Mouse (Mus musculus) 3134 (cell line): ENCODE measurements around the gene Il4ra.

Experiments
- DNase-seq: peaks from one replicate; pipeline ENCODE4 v3.0.0-alpha.2; 2011; ENCODE audit warnings: low spot score; ENCODE audit not compliant: insufficient read length; ENCODE audit errors: extremely low read depth

Gene Il4ra

GRCm38 (mm10) chr7:125546727-125547126, 5.2 kb upstream of the Il4ra start:
- DNase-seq: no peak

GRCm38 (mm10) chr7:125549916-125550315, 2.0 kb upstream of the Il4ra start:
- DNase-seq: no peak

- peak; percentile 36 for DNase-seq
Observed at GRCm38 (mm10) chr7:125550881-125551381, 989 bp upstream of the Il4ra start.

- no peak for DNase-seq
Observed at GRCm38 (mm10) chr7:125552851-125553555, 1.1 kb downstream of the Il4ra start.

- DNase-seq: no peak
Observed at GRCm38 (mm10) chr7:125553653-125554428, 1.9 kb downstream of the Il4ra start.

- no peak for DNase-seq
Observed at GRCm38 (mm10) chr7:125554456-125555114, 2.7 kb downstream of the Il4ra start.

- no peak for DNase-seq
Observed at GRCm38 (mm10) chr7:125555351-125555872, 3.5 kb downstream of the Il4ra start.

- no peak for DNase-seq
Observed at GRCm38 (mm10) chr7:125556096-125556495, 4.2 kb downstream of the Il4ra start.

- no peak for DNase-seq
Observed at GRCm38 (mm10) chr7:125556865-125557264, 4.9 kb downstream of the Il4ra start.

GRCm38 (mm10) chr7:125558401-125558945, 6.6 kb downstream of the Il4ra start:
- DNase-seq: no peak

- DNase-seq: no peak
Observed at GRCm38 (mm10) chr7:125558997-125559396, 7.1 kb downstream of the Il4ra start.

GRCm38 (mm10) chr7:125559537-125559936, 7.6 kb downstream of the Il4ra start:
- DNase-seq: no peak

- peak; percentile 77 for DNase-seq
Observed at GRCm38 (mm10) chr7:125560146-125560785, 8.3 kb downstream of the Il4ra start.

- DNase-seq: peak; percentile 56
Observed at GRCm38 (mm10) chr7:125561085-125561690, 9.3 kb downstream of the Il4ra start.

GRCm38 (mm10) chr7:125562413-125562812, 10.5 kb downstream of the Il4ra start:
- no peak for DNase-seq

GRCm38 (mm10) chr7:125563093-125563492, 11.2 kb downstream of the Il4ra start:
- no peak for DNase-seq

GRCm38 (mm10) chr7:125564316-125565024, 12.6 kb downstream of the Il4ra start:
- DNase-seq: no peak

GRCm38 (mm10) chr7:125565516-125566285, 13.8 kb downstream of the Il4ra start:
- DNase-seq: no peak

GRCm38 (mm10) chr7:125566420-125566819, 14.5 kb downstream of the Il4ra start:
- no peak for DNase-seq
